Mouse (Mus musculus) ES-E14 (cell line): ENCODE measurements at regions not wholly inside any gene's neighbourhood (a gene's known extent, or its start where the extent isn't known, plus 50 kb on each side); places are given as distances from the start of the nearest gene placed in this dataset.

Experiments used
- DNase-seq: peaks from one replicate; pipeline ENCODE4 v3.0.0-alpha.2; 2013; ENCODE audit warnings: low read depth, low spot score
- H3K27ac ChIP-seq: 2 replicates; pipeline ENCODE4 v1.5.1; 2012; ENCODE audit warnings: low read depth, mild to moderate bottlenecking, low read length, moderate library complexity, mixed read lengths; ENCODE audit not compliant: poor library complexity, insufficient read depth, severe bottlenecking
- H3K36me3 ChIP-seq: 2 replicates; pipeline ENCODE4 v1.6.1; 2012; ENCODE audit warnings: mild to moderate bottlenecking, low read length, moderate library complexity, mixed read lengths; ENCODE audit not compliant: control insufficient read depth, poor library complexity, insufficient read depth, severe bottlenecking
- H3K4me1 ChIP-seq, 2 experiments: fragments of 150-350 bp in 1 of 2; sonication (generic) in 1 of 2; 2 replicates each; pipeline ENCODE4 v1.6.1; 2012; ENCODE audit warnings: low read length in 2 of 2, mild to moderate bottlenecking in 1 of 2, mixed read lengths in 1 of 2; ENCODE audit not compliant: control insufficient read depth in 2 of 2, insufficient read depth in 2 of 2, poor library complexity in 1 of 2
- H3K4me3 ChIP-seq, 2 experiments: fragments of 150-350 bp in 1 of 2; sonication (generic) in 1 of 2; 2 replicates each; pipeline ENCODE4 v1.5.1; 2012; ENCODE audit warnings: low read length in 2 of 2, low read depth in 1 of 2, mild to moderate bottlenecking in 1 of 2, mixed read lengths in 1 of 2; ENCODE audit not compliant: insufficient read depth in 1 of 2, poor library complexity in 1 of 2, severe bottlenecking in 1 of 2
- H3K9ac ChIP-seq: 2 replicates; pipeline ENCODE4 v1.6.1; 2012; ENCODE audit warnings: low read depth, mild to moderate bottlenecking, low read length, mixed read lengths; ENCODE audit not compliant: poor library complexity, insufficient read depth, severe bottlenecking
- H3K9me3 ChIP-seq: fragments of 150-350 bp; sonication (generic); 2 replicates; pipeline ENCODE4 v1.6.1; 2012; ENCODE audit warnings: low read depth, mild to moderate bottlenecking, low read length; ENCODE audit not compliant: control insufficient read depth, insufficient read depth
- CHD2 ChIP-seq: IDR thresholded peaks from 2 replicates; pipeline ENCODE4 v1.6.1; 2014; ENCODE audit warnings: mild to moderate bottlenecking, low read depth, low read length, inconsistent platforms
- HCFC1 ChIP-seq: IDR thresholded peaks from 2 replicates; pipeline ENCODE4 v1.6.1; 2012; ENCODE audit warnings: low read length, inconsistent platforms, borderline replicate concordance; ENCODE audit not compliant: insufficient read depth
- MAFK ChIP-seq: IDR thresholded peaks from 2 replicates; pipeline ENCODE4 v1.6.1; 2014; ENCODE audit warnings: mild to moderate bottlenecking, low read depth, low read length, inconsistent platforms; ENCODE audit not compliant: insufficient read depth
- ZC3H11A ChIP-seq: IDR thresholded peaks from 2 replicates; pipeline ENCODE4 v1.6.1; 2012; ENCODE audit warnings: low read depth, mild to moderate bottlenecking, inconsistent platforms, low read length, borderline replicate concordance
- ZNF384 ChIP-seq: IDR thresholded peaks from 2 replicates; pipeline ENCODE4 v1.6.1; 2012; ENCODE audit warnings: low read depth, low read length, inconsistent platforms
- in situ Hi-C, 2 experiments: fragments of 600-800 bp; cut with MboI; formaldehyde crosslinking; loops; one replicate each; pipeline ENCODE4 v1.15.1; 2025; ENCODE audit warnings: low sequenced_read_pairs in 2 of 2, inconsistent platforms in 1 of 2; ENCODE audit not compliant: unreplicated experiment in 2 of 2

DNA sequence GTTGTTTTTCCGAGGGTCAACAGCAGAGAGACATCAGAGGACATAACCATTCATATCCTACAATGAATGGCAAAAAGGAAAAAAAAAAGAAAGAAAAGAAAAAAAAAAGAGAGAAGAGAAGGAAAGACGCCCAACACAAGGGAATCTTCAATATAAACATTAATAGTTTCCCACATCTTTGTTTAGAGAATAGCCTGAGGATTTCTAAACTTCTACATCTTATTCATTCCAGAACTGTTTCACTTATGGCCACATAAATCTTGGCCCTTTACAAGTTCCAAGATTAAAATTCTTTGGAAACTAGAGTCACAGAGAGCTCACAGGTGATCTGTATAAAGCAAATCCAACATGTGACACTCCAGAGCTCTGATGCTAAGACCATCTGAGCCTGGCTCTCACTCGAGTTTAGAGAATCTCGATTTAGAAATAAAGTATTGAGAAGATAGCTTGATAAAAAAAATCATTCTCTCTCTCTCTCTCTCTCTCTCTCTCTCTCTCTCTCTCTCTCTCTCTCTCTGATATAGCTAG lies 197.2 kb upstream of the Tcf21 start:
- H3K27ac ChIP-seq: no peak overlapping the region
- DNase-seq: no peak
- TF ChIP-seq CHD2 (no peak), ZNF384 (no peak), MAFK (no peak), ZC3H11A (no peak), HCFC1 (no peak)
- H3K9ac ChIP-seq: no peak overlapping the region
- no peaks in the 10 kb centered on the region for H3K4me1 ChIP-seq
- no peaks in the 10 kb centered on the region for H3K9me3 ChIP-seq
- H3K4me3 ChIP-seq: no peak overlapping the region
- no peaks in the 10 kb centered on the region for H3K36me3 ChIP-seq
- in situ Hi-C loops: no loop called here

DNA sequence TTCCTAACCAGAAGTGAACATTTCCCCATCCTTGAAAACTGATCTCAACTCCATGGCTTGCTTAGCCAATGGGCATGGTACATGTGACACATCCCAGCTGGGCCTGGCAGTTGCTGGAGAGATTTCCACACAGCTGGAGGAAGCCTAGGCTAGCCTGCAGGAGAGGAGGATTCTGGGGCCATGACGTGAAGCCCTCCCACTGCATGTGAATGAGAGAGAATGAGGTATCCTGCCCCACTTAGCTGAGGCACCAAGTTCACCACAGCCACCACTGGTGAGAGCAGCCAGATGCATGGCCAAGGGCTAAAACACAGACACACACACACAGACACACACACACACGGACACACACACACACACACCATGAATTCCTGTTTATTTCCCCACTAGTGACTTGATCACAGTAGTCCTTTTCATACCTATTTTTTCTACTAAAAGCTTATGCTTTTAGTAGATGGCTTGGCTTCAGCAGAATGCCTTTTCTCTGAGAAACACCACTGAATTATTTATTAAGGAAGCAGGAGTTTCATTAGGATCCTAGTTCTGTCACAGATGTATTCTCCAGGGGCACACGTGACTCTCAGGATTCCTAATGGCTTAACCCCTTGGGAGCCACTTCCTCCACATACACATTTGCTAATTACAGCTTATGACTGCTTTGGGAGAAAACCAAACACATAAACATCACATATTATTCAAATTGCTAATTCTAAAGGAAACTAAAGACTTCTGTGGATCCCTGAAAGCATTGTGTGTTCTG lies 196.1 kb upstream of the Tcf21 start:
- H3K27ac ChIP-seq: no peak overlapping the region
- H3K4me3 ChIP-seq: no peak overlapping the region
- in situ Hi-C loops: no loop called here
- no peaks in the 10 kb centered on the region for H3K9me3 ChIP-seq
- TF ChIP-seq MAFK (no peak), CHD2 (no peak), ZC3H11A (no peak), HCFC1 (no peak), ZNF384 (no peak)
- no peak for DNase-seq
- no peaks in the 10 kb centered on the region for H3K4me1 ChIP-seq
- H3K9ac ChIP-seq: no peak overlapping the region
- H3K36me3 ChIP-seq: no peaks in the 10 kb centered on the region

DNA sequence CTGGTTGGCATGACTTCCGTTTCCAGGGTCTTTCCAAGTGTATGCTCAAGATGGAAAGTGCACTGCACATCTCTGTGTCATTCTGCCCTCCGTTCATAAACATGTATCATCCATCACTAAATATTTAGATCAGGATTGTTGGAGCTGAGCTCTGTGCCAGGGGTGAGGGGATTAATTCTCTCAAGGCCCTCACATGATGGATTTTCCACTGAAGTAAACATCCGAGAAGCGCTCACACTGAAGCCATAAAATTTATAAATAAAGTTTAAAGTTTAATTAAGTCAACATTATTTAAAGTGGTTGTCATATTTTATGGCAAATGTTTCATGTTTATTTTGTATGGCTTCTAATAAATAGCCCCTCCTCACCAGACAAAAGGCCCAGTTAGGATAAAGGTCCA lies 190.7 kb upstream of the Tcf21 start:
- H3K9me3 ChIP-seq: no peaks in the 10 kb centered on the region
- H3K27ac ChIP-seq: no peak overlapping the region
- no peaks in the 10 kb centered on the region for H3K4me1 ChIP-seq
- DNase-seq: no peak
- no peak for TF ChIP-seq ZNF384
- no peak for TF ChIP-seq CHD2
- no peak for TF ChIP-seq HCFC1
- no peak for TF ChIP-seq MAFK
- no peak overlapping the region for H3K9ac ChIP-seq
- H3K36me3 ChIP-seq: no peaks in the 10 kb centered on the region
- in situ Hi-C loops: no loop called here
- H3K4me3 ChIP-seq: no peak overlapping the region

DNA sequence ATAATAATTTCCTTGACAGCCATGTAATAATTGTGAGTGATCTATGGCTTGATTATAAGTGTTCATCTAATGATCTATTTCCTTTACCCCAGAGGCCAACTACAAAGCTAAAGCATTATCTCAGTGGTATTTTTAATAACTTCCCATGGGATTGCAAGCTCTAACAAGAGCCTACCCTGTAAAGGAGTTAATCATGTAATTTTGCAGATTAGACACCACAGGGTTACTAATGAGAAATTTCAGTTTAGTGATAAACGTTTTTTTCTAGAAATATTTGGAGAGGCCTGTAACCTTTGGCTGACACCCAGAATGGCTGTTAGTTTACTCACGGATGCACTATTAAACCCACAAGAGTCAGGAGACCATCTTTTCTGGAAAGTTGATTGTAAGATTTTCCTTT lies 190.2 kb upstream of the Tcf21 start:
- Histone ChIP-seq H3K36me3 (no peaks in the 10 kb centered on the region), H3K27ac (no peak overlapping the region), H3K4me3 (no peak overlapping the region), H3K4me1 (no peaks in the 10 kb centered on the region), H3K9me3 (no peaks in the 10 kb centered on the region), H3K9ac (no peak overlapping the region)
- no peak for DNase-seq
- in situ Hi-C loops: no loop called here
- no peak for TF ChIP-seq MAFK
- no peak for TF ChIP-seq CHD2
- TF ChIP-seq HCFC1: no peak
- no peak for TF ChIP-seq ZNF384
- no peak for TF ChIP-seq ZC3H11A
